Mouse (Mus musculus): ENCODE data around the gene Col9a3.

DNA sequence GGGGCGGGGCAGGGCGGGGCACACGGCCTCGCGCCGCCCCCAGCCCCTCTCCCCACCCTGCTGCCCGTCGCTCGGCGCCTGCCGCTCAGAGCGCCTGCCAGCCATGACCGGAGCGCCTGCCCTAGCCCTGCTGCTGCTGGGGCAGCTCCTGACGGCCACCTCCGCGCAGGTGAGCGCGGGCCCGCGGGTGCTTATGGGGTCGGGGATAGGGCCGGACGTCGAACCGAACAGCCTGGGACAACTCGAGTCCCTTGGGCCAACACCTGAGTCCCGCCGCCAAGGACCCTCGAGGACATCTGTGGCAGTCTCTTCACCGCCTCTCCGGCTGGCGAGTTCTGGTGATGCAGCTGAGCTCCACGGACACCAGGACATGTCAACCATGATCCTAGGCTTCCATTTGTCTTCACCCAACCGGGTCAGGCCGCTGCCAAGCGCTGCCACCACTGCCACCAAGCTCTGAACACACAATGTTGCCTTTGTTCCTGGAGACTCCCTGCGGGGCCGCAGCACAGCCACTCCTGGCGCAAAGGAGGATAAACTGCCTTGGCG, 641 bp downstream of the Col9a3 start:
- no peak for TF ChIP-seq CTCF (conservative IDR thresholded peaks at IDR 0.05; ENCODE audit: low read length)
- TF ChIP-seq NANOG (IDR thresholded peaks at IDR 0.05; ENCODE audit: borderline replicate concordance, low read length), result no peak
- TF ChIP-seq POU5F1 (IDR thresholded peaks at IDR 0.05; ENCODE audit: borderline replicate concordance, low read length), result no peak
